Mouse (Mus musculus): ENCODE results near the gene Gcm2. TPM values are rescaled to one million over a fixed set of nuclear protein-coding genes. Genes with fewer than 3 reads are reported as not detected.

Gene Gcm2
- not detected in 2 replicates for polyA plus RNA-seq (2012; rRNA removed)

DNA sequence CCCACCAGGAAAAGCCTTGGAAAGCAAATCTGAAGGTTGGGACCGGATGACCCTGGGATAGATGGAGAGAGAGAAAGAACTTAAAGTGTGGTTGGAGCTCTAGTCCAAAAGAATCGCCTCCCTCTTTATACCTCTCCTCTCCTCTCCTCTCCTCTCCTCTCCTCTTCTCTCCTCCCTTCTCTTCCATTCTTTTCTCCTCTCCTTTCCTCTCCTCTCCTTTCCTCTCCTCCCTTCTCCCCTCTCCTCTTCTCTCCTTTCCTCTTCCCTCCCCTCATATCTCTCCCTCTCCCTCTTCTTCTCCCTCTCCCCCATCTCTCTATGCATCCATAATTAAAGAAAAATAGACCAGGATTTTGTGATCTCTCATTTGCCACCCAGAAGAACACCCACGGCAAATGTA lies at the start of gene Gcm2:
Gcm2 (minus strand) TSS at position 101 of the 400 bp plus-strand sequence.

DNA sequence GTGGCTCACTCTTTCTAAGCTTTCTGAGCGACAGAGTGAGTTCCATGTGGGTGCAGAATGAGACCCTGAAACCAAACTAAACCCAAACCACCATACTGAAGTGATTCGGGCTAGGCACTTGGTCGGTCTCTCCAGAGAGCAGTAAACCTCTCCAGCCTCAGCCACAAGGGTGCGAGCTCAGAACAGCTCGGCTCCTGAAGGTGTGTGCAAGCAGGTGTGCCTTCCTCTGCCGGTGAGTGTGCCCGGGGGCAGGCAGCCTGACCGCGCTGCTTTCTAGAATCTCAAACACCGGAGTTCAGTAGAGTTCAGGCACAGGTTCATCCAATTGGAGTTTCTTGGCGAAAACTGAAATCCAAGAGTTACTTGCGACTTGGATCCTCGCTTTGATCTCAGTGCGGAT lies 3.1 kb upstream of the Gcm2 start, which contains the start of gene Sycp2l:
Sycp2l (plus strand) TSS at position 368 of the 400 bp plus-strand sequence.

DNA sequence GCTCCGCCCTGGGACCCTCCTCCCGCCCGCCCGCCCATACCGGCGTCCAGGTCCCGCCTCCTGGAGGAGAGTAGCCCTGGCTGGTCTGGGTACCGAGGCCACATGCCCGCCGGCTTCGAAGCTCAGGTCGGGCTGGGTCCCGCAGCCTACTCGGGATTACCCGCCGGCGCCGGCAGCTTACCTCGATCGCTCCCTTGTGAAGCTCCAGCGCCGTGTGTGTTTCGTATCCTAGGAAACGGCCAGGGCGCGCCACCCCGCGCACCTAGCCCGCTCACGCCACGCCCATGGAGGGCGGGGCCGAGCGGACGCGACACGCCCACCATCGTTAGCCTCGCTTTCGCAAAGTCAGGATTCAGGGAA lies 31.4 kb downstream of the Gcm2 start, which contains the start of gene Mak:
Mak (minus strand) TSS at position 286 of the 360 bp plus-strand sequence.

Other genes starting within 250 kb of the Gcm2 start
- 36.2 and 38.0 TPM in 2 replicates for gene Pak1ip1, start 110.0 kb downstream of the Gcm2 start, polyA plus RNA-seq (2012; rRNA removed)
- 182 and 189 TPM in 2 replicates for gene Tmem14c, start 94.7 kb downstream of the Gcm2 start, polyA plus RNA-seq (2012; rRNA removed)
- 0.05 and 0.06 TPM in 2 replicates for gene Mak, start 31.3 kb downstream of the Gcm2 start, polyA plus RNA-seq (2012; rRNA removed)
- 0.05 and 0.06 TPM in 2 replicates for gene Sycp2l, start 3.3 kb upstream of the Gcm2 start, polyA plus RNA-seq (2012; rRNA removed)
- gene Elovl2, start 109.4 kb upstream of the Gcm2 start, polyA plus RNA-seq (2012; rRNA removed): 87.1 and 147 TPM in 2 replicates
- gene Smim13, start 138.8 kb upstream of the Gcm2 start, polyA plus RNA-seq (2012; rRNA removed): 3.5 and 3.8 TPM in 2 replicates
- gene Gm17364, start 162.9 kb upstream of the Gcm2 start, polyA plus RNA-seq (2012; rRNA removed): not detected in 2 replicates

Data from liver, embryonic 18 days (tissue).